Mouse (Mus musculus) gastrocnemius, postnatal 14 days (tissue): ENCODE measurements at regions not wholly inside any gene's neighbourhood (a gene's known extent, or its start where the extent isn't known, plus 50 kb on each side); places are given as distances from the start of the nearest gene placed in this dataset.
"Not testable (repeated sequence)": the region's sequence is repeated elsewhere in the genome, so short reads cannot be mapped to it uniquely, and the experiment has no call there.

Experiments
- DNase-seq: peaks from one replicate; pipeline ENCODE4 v3.0.0; 2021; ENCODE audit warnings: mixed read lengths
- intact Hi-C: fragments of 180-260 bp; cut with DNase I; formaldehyde crosslinking; loops from one replicate; pipeline ENCODE4 v1.15.1; 2025; ENCODE audit warnings: low total_unique reads

- no peak for DNase-seq
Observed at GRCm38 (mm10) chr16:30679493-30679811, 79.9 kb downstream of the Fam43a start.

DNA sequence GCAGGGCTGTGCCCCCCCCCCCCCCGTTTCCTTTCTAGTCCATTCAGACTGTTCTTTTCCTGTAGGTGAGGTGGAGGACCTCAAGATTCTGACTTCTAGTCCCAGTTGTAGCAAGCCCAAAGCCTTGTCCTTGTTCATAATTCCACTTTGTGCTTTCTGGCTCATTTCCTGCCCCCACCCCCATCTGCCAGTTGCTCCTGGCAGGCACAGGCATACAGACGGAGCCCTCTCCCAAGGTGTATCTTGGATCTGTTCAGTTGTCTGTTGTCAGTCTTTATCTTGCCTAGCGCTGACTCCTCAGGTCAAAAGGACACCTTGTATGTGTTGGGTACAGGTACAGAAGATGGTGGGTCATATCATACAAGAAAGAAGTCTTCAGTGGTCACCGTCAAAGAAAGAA is 81.9 kb downstream of the Fam43a start:
- DNase-seq: no peak
- intact Hi-C loops: no loop called here

More at GRCm38 (mm10) chr16:30679493-30679811, 79.9 kb downstream of the Fam43a start:
- intact Hi-C loops: no loop called here

DNA sequence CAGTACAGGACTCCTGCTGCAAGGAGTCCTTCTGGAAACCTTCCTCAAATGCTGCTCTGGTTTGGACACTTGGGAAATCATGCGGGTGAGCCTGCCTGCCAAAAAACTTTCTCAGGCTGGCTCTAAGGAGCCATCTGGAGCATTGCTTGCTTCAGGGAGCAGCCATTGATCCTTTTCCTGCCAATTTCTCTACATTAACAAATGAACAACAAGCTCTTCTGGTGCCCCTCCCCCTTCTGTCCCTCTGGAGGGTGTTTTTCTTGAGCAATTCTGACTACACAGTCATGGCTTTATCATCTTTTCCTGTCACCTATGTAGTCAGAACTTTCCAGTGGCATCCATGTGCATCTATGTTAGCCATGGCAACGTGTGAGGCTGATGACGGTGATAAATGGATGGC is 84.5 kb downstream of the Fam43a start:
- DNase-seq: no peak
- intact Hi-C loops: no loop called here

GRCm38 (mm10) chr16:30686536-30686935 is 87.0 kb downstream of the Fam43a start:
- intact Hi-C loops: no loop called here
- no peak for DNase-seq

DNA sequence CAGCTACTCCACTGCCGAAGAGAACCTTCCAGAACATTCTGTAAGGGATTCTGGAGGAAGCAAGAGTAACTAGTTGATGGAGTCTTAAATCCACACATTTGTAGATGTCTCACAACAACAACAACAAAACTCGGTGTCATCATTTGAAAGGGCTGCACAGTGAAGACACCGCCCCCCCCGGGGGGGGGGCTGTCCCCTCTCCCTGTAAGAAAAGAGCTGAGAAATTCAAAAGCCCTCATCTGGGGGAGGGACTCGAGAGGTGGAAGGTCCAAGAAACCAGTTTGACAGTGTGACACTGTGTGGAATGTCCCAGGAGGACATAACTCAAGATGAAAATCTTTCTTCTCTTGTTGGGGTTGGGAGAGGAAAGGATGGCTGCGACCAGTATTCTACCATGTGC is 87.7 kb downstream of the Fam43a start:
- intact Hi-C loops: no loop called here
- DNase-seq: no peak

- intact Hi-C loops: no loop called here
- DNase-seq: no peak
Observed at GRCm38 (mm10) chr16:30687682-30688081, 88.2 kb downstream of the Fam43a start.

DNA sequence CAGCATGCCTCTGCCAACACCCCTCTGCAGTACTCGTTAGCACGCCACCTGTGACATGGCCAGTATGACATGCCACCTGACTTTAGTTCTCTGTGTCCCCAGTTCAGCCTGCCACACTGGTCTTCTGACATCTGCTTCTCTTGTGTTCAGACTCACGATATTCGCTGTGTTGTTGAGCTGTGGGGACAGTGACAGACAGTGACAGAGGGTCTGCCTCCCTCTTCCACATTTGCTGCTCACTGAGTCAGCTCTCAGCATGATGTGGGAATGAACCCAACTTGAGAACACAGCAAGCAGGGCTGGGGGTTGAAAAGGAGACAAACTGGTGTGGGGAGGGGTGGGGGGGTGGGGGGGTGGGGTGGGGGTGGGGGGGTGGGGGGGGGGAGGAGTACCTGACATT is 91.0 kb downstream of the Fam43a start:
- no peak for DNase-seq
- intact Hi-C loops: no loop called here

DNA sequence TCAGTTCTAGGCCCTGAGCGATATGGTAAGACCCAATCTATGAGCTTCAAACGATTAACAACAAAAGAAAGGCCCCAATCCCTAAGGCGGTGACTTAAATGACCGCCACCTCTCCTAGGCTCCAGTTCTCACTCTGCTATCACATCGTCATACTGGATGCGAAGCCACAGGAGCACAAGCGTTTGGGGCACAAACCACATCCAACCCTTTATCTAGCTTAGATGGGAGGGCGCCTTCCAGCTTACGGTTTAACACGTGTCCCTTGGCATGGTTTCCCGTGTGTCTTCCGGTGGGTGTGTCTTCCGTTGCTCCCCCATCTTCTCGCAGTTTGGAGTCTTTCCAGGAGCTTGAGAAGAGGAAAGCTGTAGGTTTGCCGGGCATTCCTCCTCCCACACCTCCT is 92.4 kb downstream of the Fam43a start:
- no peak for DNase-seq

GRCm38 (mm10) chr16:30692541-30693141 is 93.1 kb downstream of the Fam43a start:
- peak; percentile 14 for DNase-seq
- intact Hi-C loops: no loop called here

More for the DNA sequence above, 92.4 kb downstream of the Fam43a start:
- intact Hi-C loops: no loop called here

DNA sequence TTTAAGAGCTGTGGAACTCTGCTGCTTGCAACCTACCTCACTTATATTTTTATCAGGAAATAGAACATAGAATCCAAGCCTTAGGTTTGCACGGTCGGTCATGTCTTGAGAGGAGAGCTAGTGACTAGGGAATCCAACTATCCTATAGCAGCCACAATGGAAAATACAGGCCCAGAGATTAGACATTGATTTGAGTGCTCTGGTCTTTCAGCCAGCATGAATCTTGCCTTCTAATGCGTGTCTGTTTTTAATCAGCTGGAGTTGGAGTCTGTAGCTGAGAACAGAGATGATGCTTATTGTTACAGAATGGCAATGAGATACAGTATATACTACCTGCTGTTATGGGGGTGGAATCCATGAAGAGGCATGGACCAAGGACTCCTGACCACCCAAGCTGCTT is 93.7 kb downstream of the Fam43a start:
- intact Hi-C loops: no loop called here
- DNase-seq: no peak

DNA sequence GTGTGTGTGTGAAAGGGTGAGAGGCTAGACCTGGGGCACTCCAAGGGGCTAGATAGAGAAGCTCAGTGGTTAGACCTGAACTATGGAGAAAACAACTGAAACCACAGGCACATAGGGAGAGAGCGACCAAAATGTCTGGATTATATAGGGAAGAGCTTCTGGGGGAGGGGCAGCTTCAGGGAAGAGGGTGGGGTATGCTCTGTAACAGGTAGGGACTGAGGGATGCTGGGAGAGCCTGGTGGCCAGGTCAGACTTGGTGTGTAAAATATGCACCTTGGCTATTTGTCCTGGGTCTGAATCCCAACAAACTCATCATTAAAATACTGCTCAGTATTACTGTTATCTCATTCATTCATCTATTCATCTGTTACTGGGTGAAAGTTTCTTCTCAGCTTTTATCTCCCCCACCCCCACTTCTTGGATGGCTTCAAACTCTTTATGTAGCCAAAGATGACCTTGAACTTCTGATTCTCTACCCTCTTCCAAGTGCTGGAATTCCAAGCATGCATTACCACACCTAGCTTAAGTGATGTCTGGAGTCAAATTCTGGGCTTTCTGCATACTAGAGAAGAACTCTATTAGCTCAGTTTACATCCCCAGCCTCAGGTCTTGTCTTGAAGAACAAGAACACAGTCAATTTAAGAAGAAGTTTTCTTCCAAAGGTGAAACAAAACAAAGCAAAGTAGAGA is 94.5 kb downstream of the Fam43a start:
- no peak for DNase-seq
- intact Hi-C loops: no loop called here

- intact Hi-C loops: no loop called here
- DNase-seq: no peak
Observed at GRCm38 (mm10) chr16:30695691-30696090, 96.2 kb downstream of the Fam43a start.

DNA sequence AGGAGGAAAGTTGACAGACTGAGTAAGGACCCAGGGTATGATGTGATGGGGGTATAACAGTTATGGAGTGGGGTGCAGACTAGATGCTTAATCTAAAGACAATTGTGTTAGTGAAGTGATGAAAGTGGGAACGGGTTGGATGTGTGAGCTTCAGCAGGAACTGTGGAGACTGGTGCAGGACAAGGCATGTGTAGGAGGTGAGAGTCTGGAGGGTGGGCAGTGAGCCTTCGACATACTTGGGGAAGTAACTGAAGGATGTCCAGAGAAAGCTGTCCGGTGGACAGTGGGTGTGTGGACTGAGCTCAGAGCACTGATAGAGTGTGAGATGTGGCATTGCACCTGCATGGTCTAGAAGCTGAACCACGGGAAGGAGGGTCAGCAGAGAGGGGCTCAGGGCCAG is 97.7 kb downstream of the Fam43a start:
- intact Hi-C loops: no loop called here
- DNase-seq: no peak

GRCm38 (mm10) chr16:30697806-30698205 is 98.3 kb downstream of the Fam43a start:
- DNase-seq: no peak
- intact Hi-C loops: no loop called here

DNA sequence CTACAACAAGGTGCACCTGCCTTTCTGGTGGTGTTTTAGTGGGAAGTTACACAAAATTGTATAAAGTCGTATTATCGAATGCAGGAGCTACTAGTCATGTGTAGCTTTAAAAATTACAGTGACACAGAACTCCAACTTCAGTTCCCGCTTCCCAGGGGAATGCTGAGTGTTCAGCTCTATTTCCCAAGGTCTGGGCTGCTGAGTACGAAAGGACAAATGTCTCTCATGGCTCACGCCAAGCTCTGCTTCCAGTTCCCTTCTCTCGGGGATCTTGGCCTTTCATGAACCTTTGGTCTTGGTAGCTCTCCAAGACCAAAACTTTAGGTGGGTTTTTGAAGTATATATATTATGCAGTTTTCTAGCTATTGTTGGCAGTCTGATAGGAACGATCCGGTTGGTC is 104.3 kb downstream of the Fam43a start:
- intact Hi-C loops: no loop called here

DNA sequence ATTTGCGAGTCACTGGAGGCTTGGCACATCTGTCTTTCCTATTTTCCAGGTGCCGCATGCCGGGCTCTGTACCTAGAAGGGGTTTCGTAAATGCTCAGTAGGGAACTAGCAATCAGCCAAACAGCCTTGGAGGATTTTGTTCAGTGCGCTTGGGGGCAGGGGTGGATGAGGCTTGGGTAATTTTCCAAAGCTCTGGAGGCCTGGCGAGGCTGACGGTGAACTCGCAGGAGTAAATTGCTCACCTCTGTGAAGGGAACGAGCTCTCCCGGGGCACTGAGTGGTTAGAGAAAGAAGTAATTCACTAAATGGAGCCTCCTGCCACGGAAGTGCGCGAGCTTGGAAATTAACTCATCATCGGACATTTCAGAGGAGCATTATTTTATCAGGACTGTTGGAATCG is 110.0 kb downstream of the Fam43a start:
- intact Hi-C loops: no loop called here
- DNase-seq: no peak

More for the DNA sequence above, 104.3 kb downstream of the Fam43a start:
- DNase-seq: no peak

- no peak for DNase-seq
- intact Hi-C loops: no loop called here
Observed at GRCm38 (mm10) chr16:30709975-30710374, 110.5 kb downstream of the Fam43a start.

DNA sequence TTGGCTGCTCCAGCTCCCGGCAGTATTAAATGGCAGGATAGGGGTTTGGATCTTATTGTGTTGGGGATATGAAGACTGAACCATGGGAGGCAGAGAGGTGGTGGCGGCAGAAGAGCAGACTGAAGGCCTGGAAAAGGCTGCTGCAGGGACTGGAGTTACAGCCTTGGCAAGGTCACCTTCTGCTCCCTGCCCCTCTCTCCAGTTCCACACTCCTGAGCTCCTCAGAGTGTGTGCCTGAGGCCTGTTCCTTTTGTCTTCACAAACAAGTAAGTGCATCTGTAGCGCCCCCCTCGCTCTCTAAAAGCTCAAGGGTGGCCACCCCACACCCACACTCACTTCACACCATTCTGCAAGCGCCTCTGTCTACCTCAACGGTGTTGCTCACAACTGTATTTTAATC is 113.0 kb downstream of the Fam43a start:
- intact Hi-C loops: no loop called here
- DNase-seq: no peak

DNA sequence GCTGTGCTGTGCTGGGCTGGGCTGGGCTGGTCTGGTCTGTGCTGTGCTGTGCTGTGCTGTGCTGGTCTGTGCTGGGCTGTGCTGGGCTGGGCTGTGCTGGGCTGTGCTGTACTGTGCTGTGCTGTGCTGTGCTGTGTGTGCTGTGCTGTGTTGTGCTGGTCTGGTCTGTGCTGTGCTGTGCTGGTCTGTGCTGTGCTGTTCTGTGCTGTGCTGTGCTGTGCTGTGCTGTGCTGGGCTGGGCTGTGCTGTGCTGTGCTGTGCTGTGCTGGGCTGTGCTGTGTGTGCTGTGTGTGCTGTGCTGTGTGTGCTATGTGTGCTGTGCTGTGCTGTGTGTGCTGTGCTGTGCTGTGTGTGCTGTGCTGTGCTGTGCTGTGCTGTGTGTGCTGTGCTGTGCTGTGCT is 118.1 kb downstream of the Fam43a start:
- not testable (repeated sequence) for DNase-seq

DNA sequence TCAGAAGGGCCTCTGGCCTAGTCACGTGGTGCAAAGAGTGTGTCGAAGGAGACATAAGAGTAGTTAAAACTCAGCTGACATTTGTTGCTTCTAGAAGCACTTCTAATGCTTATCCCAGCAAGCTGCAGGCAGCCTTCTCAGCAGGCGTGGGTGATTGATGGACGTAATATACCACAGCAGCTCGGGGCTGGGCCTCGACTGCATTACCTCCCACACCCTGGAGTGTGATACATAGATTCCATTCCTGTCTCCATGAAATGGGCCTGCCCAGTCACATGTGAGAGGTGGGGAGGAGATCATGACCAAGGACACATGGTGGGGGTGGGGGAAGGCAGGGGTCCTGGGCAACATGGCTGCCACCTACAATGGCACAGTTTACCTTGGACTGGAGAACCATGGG is 121.3 kb downstream of the Fam43a start:
- intact Hi-C loops: no loop called here

More for the DNA sequence above, 118.1 kb downstream of the Fam43a start:
- intact Hi-C loops: not testable (repeated sequence)

GRCm38 (mm10) chr16:30721223-30721622 is 121.7 kb downstream of the Fam43a start:
- intact Hi-C loops: no loop called here

More for the DNA sequence above, 121.3 kb downstream of the Fam43a start:
- DNase-seq: no peak

DNA sequence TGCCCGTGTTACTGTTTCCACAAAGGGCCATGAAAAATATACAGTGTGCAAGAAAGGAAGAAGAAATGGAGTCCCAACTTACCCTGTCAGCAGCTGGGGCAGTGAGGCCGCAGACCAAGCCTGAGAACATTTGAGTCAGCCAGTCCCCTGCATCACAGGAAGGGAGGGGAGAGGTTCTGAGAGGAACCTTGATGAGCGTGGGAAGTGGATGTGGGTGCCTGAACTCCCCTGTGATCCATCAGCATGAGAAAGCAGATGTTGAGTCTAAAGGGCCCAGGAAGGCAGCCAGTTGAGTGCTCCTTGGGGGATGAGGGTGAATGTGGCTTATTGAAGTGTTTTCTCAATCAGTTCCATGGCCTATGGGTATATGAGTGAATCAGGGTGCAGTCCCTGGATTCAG is 122.8 kb downstream of the Fam43a start:
- intact Hi-C loops: no loop called here
- DNase-seq: no peak

More at GRCm38 (mm10) chr16:30721223-30721622, 121.7 kb downstream of the Fam43a start:
- DNase-seq: no peak
